8 mouse cellular contexts compared by ENCODE assay signal in genomic region chr16:14292205-14293199, GRCm38 (mm10). TPM values are rescaled to one million over a fixed set of nuclear protein-coding genes. Genes with fewer than 3 reads are reported as not detected.
DNase-seq lines count a peak whose midpoint lies in the region; ATAC-seq and TF ChIP-seq lines count a peak whose summit lies in the region.

No protein-coding gene starts in this region.

- WGBS in embryonic facial prominence, embryonic 14.5 days = 8% methylated on average over 27 of the region's 31 CpGs
- 17% methylated on average over 31 of the region's 31 CpGs for WGBS in hindbrain, embryonic 11.5 days
- WGBS in liver, embryonic 15.5 days (ENCODE audit: insufficient replicate concordance) = 14% methylated on average over 31 of the region's 31 CpGs
- 6% methylated on average over 31 of the region's 31 CpGs for whole genome bisulfite sequencing in stomach, postnatal 0 days

- no peak for TF ChIP-seq CTCF in left cerebral cortex, adult 2 months (IDR thresholded peaks at IDR 0.05)
- TF ChIP-seq CTCF in stomach, postnatal 0 days (IDR thresholded peaks at IDR 0.05; ENCODE audit: low read depth) = no peak

- H3K4me1 ChIP-seq in embryonic facial prominence, embryonic 14.5 days (ENCODE audit: control insufficient read depth, insufficient read depth, low read length) = peaks cover 13% of the 10 kb centered on the region
- H3K4me1 ChIP-seq in hindbrain, embryonic 11.5 days (replicated peaks; ENCODE audit: control insufficient read depth, insufficient read depth, low read length) = no peaks in the 10 kb centered on the region
- H3K4me1 ChIP-seq in liver, embryonic 15.5 days (replicated peaks) = peaks cover 2% of the 10 kb centered on the region
- no peaks in the 10 kb centered on the region for H3K4me1 ChIP-seq in stomach, postnatal 0 days (replicated peaks; ENCODE audit: control insufficient read depth, insufficient read depth)

- H3K36me3 ChIP-seq in embryonic facial prominence, embryonic 14.5 days (ENCODE audit: control insufficient read depth, insufficient read depth, low read length) = 0 out of 2 replicates have a peak, but pooled peaks cover 7% of the 10 kb centered on the region
- no peaks in the 10 kb centered on the region for H3K36me3 ChIP-seq in hindbrain, embryonic 11.5 days (ENCODE audit: control insufficient read depth, insufficient read depth, low read length)
- H3K36me3 ChIP-seq in liver, embryonic 15.5 days (replicated peaks) = no peaks in the 10 kb centered on the region
- H3K36me3 ChIP-seq in stomach, postnatal 0 days (ENCODE audit: control insufficient read depth, insufficient read depth, low read length) = no peaks in the 10 kb centered on the region; the same call in 1 of the 2 replicates

- TF ChIP-seq EP300 in stomach, postnatal 0 days (optimal IDR thresholded peaks at IDR 0.05) = peak; percentile 45

- H3K4me3 ChIP-seq in left cerebral cortex, adult 2 months = peak overlapping the region; percentile 28; the same call in 1 of the 2 replicates
- H3K4me3 ChIP-seq in embryonic facial prominence, embryonic 14.5 days (ENCODE audit: low read depth, low read length) = peak overlapping the region; percentile 35
- no peak overlapping the region; the same call in 1 of the 2 replicates for H3K4me3 ChIP-seq in hindbrain, embryonic 11.5 days (ENCODE audit: low read depth, low read length)
- no peak overlapping the region for H3K4me3 ChIP-seq in liver, embryonic 15.5 days (replicated peaks)
- peak overlapping the region; percentile 43 for H3K4me3 ChIP-seq in stomach, postnatal 0 days (ENCODE audit: low read depth, low read length)

- H3K27me3 ChIP-seq in embryonic facial prominence, embryonic 14.5 days (replicated peaks; ENCODE audit: control insufficient read depth, insufficient read depth, low read length) = peaks cover 4% of the 10 kb centered on the region; the same call in 1 of the 2 replicates
- H3K27me3 ChIP-seq in hindbrain, embryonic 11.5 days (ENCODE audit: control insufficient read depth, insufficient read depth, low read length) = peaks cover 2% of the 10 kb centered on the region; the same call in 1 of the 2 replicates
- H3K27me3 ChIP-seq in liver, embryonic 15.5 days = peaks cover 43% of the 10 kb centered on the region
- H3K27me3 ChIP-seq in stomach, postnatal 0 days (ENCODE audit: control insufficient read depth, insufficient read depth, low read length) = no peaks in the 10 kb centered on the region

- intact Hi-C loops in left cerebral cortex, adult 2 months (cut with DNase I) = loop anchor here (5.0 kb wide), 1 partner anchor 55 kb away; no protein-coding TSS in a partner anchor
- intact Hi-C loops in left cerebral cortex, postnatal 25 days (cut with DNase I) = no loop called here

- no peak overlapping the region for H3K27ac ChIP-seq in left cerebral cortex, adult 2 months
- H3K27ac ChIP-seq in embryonic facial prominence, embryonic 14.5 days (replicated peaks; ENCODE audit: low read depth, low read length) = no peak overlapping the region
- H3K27ac ChIP-seq in hindbrain, embryonic 11.5 days (ENCODE audit: low read depth, low read length) = no peak overlapping the region
- no peak overlapping the region for H3K27ac ChIP-seq in liver, embryonic 15.5 days (replicated peaks)
- peak overlapping the region; percentile 95 for H3K27ac ChIP-seq in stomach, postnatal 0 days (replicated peaks)

- DNase-seq in left cerebral cortex, adult 2 months (ENCODE audit: extremely low spot score in 1 of 2, low spot score in 2 of 2) = no peak
- no peak for DNase-seq in left cerebral cortex, postnatal 25 days (ENCODE audit: low spot score in 2 of 2)
- peak; percentile 63 for DNase-seq in embryonic facial prominence, embryonic 14.5 days (ENCODE audit: low spot score)
- DNase-seq in hindbrain, embryonic 11.5 days (ENCODE audit: low spot score) = peak; percentile 10
- DNase-seq in stomach, postnatal 0 days (ENCODE audit: low spot score) = peak; percentile 51
- no peak for DNase-seq in frontal cortex, postnatal 36 days (ENCODE audit: low spot score in 2 of 2)
- no peak for DNase-seq in left cerebral cortex, adult 9 months (ENCODE audit: low spot score in 2 of 2)

- ATAC-seq in embryonic facial prominence, embryonic 14.5 days (ENCODE audit: low read depth) = peak; percentile 56; the same call in 1 of the 2 replicates
- ATAC-seq in hindbrain, embryonic 11.5 days (ENCODE audit: low FRiP score) = peak; percentile 42; the same call in 1 of the 2 replicates
- no peak for ATAC-seq in liver, embryonic 15.5 days (ENCODE audit: insufficient read depth)
- peak; percentile 66 for ATAC-seq in stomach, postnatal 0 days (ENCODE audit: low FRiP score, low TSS enrichment)

- peak overlapping the region; percentile 75 for H3K4me2 ChIP-seq in embryonic facial prominence, embryonic 14.5 days (ENCODE audit: low read depth, low read length)
- H3K4me2 ChIP-seq in hindbrain, embryonic 11.5 days (replicated peaks; ENCODE audit: low read depth, low read length) = peak overlapping the region; percentile 31; the same call in 1 of the 2 replicates
- H3K4me2 ChIP-seq in liver, embryonic 15.5 days = peak overlapping the region; percentile 35
- peak overlapping the region; percentile 58 for H3K4me2 ChIP-seq in stomach, postnatal 0 days (replicated peaks; ENCODE audit: low read depth)

- H3K9me3 ChIP-seq in embryonic facial prominence, embryonic 14.5 days (ENCODE audit: control insufficient read depth, low read length) = no peaks in the 10 kb centered on the region
- no peaks in the 10 kb centered on the region for H3K9me3 ChIP-seq in hindbrain, embryonic 11.5 days (ENCODE audit: control insufficient read depth, low read length)
- no peaks in the 10 kb centered on the region for H3K9me3 ChIP-seq in liver, embryonic 15.5 days (replicated peaks)
- no peaks in the 10 kb centered on the region for H3K9me3 ChIP-seq in stomach, postnatal 0 days (ENCODE audit: control insufficient read depth, low read length)

- H3K9ac ChIP-seq in embryonic facial prominence, embryonic 14.5 days (ENCODE audit: low read depth, low read length) = peak overlapping the region; percentile 48
- peak overlapping the region; percentile 31; the same call in 1 of the 2 replicates for H3K9ac ChIP-seq in hindbrain, embryonic 11.5 days (ENCODE audit: low read depth, low read length)
- H3K9ac ChIP-seq in liver, embryonic 15.5 days = no peak overlapping the region
- H3K9ac ChIP-seq in stomach, postnatal 0 days (ENCODE audit: low read length) = peak overlapping the region; percentile 66

RNA-seq across cellular contexts. Expression of gene Myh11, which starts 1.3 kb away (rescaled TPM):
- 1 to 10 TPM; 4.7 to 5.0 TPM for total RNA-seq in left cerebral cortex, adult 2 months (2021)
- total RNA-seq in left cerebral cortex, postnatal 25 days (2021) = 1 to 10 TPM; 3.6 to 4.4 TPM
- polyA plus RNA-seq in embryonic facial prominence, embryonic 14.5 days (2014; fragmentation: Nextera tagmentation; extraction: Ambion mirVana) = 2.7 and 4.0 TPM in 2 replicates
- 0.10 and 0.26 TPM in 2 replicates for polyA plus RNA-seq in hindbrain, embryonic 11.5 days (2014; fragmentation: Nextera tagmentation; extraction: Ambion mirVana)
- polyA plus RNA-seq in liver, embryonic 15.5 days (2015; fragmentation: Nextera tagmentation; extraction: Ambion mirVana) = 0.68 and 0.93 TPM in 2 replicates
- polyA plus RNA-seq in stomach, postnatal 0 days (2015; fragmentation: Nextera tagmentation; extraction: Ambion mirVana) = 202 and 245 TPM in 2 replicates

RNA-seq across cellular contexts. Expression of gene Fopnl, which starts 24.7 kb away (rescaled TPM):
- 10 to 100 TPM; 48.6 to 50.0 TPM for total RNA-seq in left cerebral cortex, adult 2 months (2021)
- total RNA-seq in left cerebral cortex, postnatal 25 days (2021) = 10 to 100 TPM; 49.1 to 52.6 TPM
- polyA plus RNA-seq in embryonic facial prominence, embryonic 14.5 days (2014; fragmentation: Nextera tagmentation; extraction: Ambion mirVana) = 126 and 148 TPM in 2 replicates
- 181 and 187 TPM in 2 replicates for polyA plus RNA-seq in hindbrain, embryonic 11.5 days (2014; fragmentation: Nextera tagmentation; extraction: Ambion mirVana)
- polyA plus RNA-seq in liver, embryonic 15.5 days (2015; fragmentation: Nextera tagmentation; extraction: Ambion mirVana) = 58.9 and 62.8 TPM in 2 replicates
- 105 and 114 TPM in 2 replicates for polyA plus RNA-seq in stomach, postnatal 0 days (2015; fragmentation: Nextera tagmentation; extraction: Ambion mirVana)

Comparison
In these comparisons a context has a peak if more than half of its experiments do, and no peak if none do; other contexts are left out.
1. DNase-seq: peak in embryonic facial prominence, embryonic 14.5 days (single experiment), hindbrain, embryonic 11.5 days (single experiment) and stomach, postnatal 0 days (single experiment); none in left cerebral cortex, adult 2 months (0 of 2), left cerebral cortex, postnatal 25 days (0 of 2), frontal cortex, postnatal 36 days (0 of 2) and left cerebral cortex, adult 9 months (0 of 2).
2. H3K4me3 ChIP-seq: peak in left cerebral cortex, adult 2 months (single experiment), embryonic facial prominence, embryonic 14.5 days (single experiment) and stomach, postnatal 0 days (single experiment); none in hindbrain, embryonic 11.5 days (single experiment) and liver, embryonic 15.5 days (single experiment).
3. RNA of gene Myh11, which starts 1.3 kb away (polyA plus RNA-seq): 202 to 245 TPM in stomach, postnatal 0 days; 2.7 to 4.0 TPM in embryonic facial prominence, embryonic 14.5 days, 0.68 to 0.93 TPM in liver, embryonic 15.5 days and 0.10 to 0.26 TPM in hindbrain, embryonic 11.5 days; every median in the first group is over 10 times any median in the second.
4. Peak in every context shown above with its lines, with median percentiles within 50 percentile points of each other: H3K4me2 ChIP-seq.